Comparison of ENCODE assay signal across 25 mouse cellular contexts in genomic region chr19:22789753-22790152, GRCm38 (mm10).
"Had no signal": no experiment of that assay in that cellular context is flagged by ENCODE, and none has a peak within 500 bp of the region (broad histone marks: within the 10 kb centered on the region; RNA-seq: fewer than 3 reads in every experiment).

No protein-coding gene starts in this region.

- H3K36me3 ChIP-seq: heart, embryonic 12.5 days; hindbrain, embryonic 10.5 days; hindbrain, embryonic 12.5 days; intestine, embryonic 15.5 days; limb, embryonic 10.5 days had no signal

- ATAC-seq: hindbrain, embryonic 16.5 days; inflammation-experienced regulatory T-cells, adult 6 months; intestine, embryonic 15.5 days; intestine, postnatal 0 days had no signal

- H3K4me3 ChIP-seq: gastrocnemius, adult 2 months; heart, adult 2 months; heart, embryonic 12.5 days; hindbrain, embryonic 10.5 days; hindbrain, embryonic 12.5 days; intestine, embryonic 15.5 days; layer of hippocampus, adult 2 months; left cerebral cortex, adult 2 months; limb, embryonic 10.5 days; limb, embryonic 12.5 days had no signal

- H3K27me3 ChIP-seq: heart, embryonic 12.5 days; hindbrain, embryonic 12.5 days; intestine, embryonic 15.5 days; limb, embryonic 12.5 days had no signal

- DNase-seq: gastrocnemius, adult 2 months; gastrocnemius, postnatal 10 days; gastrocnemius, postnatal 25 days; heart, adult 2 months; heart, postnatal 10 days; heart, postnatal 4 days; kidney, adult 18-20 months; kidney, adult 8-10 months; kidney, postnatal 10 days; kidney, postnatal 25 days; kidney, postnatal 4 days; liver had no signal

- H3K9me3 ChIP-seq: heart, embryonic 12.5 days; hindbrain, embryonic 10.5 days; hindbrain, embryonic 12.5 days; intestine, embryonic 15.5 days; limb, embryonic 10.5 days had no signal

- H3K27ac ChIP-seq: gastrocnemius, adult 2 months; heart, adult 2 months; hindbrain, embryonic 10.5 days; hindbrain, embryonic 12.5 days; hindbrain, embryonic 14.5 days; intestine, embryonic 15.5 days; layer of hippocampus, adult 2 months; left cerebral cortex, adult 2 months; limb, embryonic 10.5 days; limb, embryonic 12.5 days; liver, embryonic 14.5 days had no signal

- H3K4me1 ChIP-seq: heart, embryonic 12.5 days; hindbrain, embryonic 10.5 days; hindbrain, embryonic 12.5 days; intestine, embryonic 15.5 days; limb, embryonic 10.5 days; limb, embryonic 12.5 days had no signal
